Mouse (Mus musculus): Measurements from ENCODE around the gene Insyn1. TPM values are rescaled to one million over a fixed set of nuclear protein-coding genes. Genes with fewer than 3 reads are reported as not detected.

Gene Insyn1
- total RNA-seq, 1 experiment: 5.4 TPM

DNA sequence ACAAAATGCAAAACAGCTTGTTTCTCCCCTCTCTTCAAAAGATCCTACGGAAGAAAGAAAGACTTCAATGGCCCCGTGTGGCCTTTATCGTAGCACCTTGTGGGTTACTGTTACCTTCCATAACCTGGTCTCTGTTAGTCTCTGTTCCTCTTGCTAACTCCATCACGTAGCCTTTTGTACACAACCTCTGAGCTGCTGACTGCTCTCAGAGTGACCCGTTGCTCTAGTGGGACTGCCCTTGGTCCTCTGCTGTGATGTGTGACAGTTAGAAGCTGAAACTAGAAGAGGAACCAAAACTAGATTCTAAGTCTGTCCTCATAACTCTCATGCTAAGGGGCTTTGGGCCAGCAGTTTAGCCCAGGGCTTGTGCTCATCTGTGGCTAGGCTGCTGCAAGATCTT, 22.0 kb downstream of the Insyn1 start:
- TF ChIP-seq ZC3H11A (IDR thresholded peaks at IDR 0.05; ENCODE audit: borderline replicate concordance, low read depth, low read length): no peak
- no peak for TF ChIP-seq CHD2 (IDR thresholded peaks at IDR 0.05; ENCODE audit: low read depth, low read length)
- no peak for TF ChIP-seq HCFC1 (IDR thresholded peaks at IDR 0.05; ENCODE audit: borderline replicate concordance, insufficient read depth, low read length)
- TF ChIP-seq MAFK (IDR thresholded peaks at IDR 0.05; ENCODE audit: insufficient read depth, low read depth, low read length): no peak
- TF ChIP-seq ZNF384 (IDR thresholded peaks at IDR 0.05; ENCODE audit: low read depth, low read length): no peak
- Histone ChIP-seq H3K9me3 (ENCODE audit: control insufficient read depth, insufficient read depth, low read depth, low read length) (no peaks in the 10 kb centered on the region), H3K36me3 (ENCODE audit: control insufficient read depth, insufficient read depth, low read length, poor library complexity, severe bottlenecking) (no peaks in the 10 kb centered on the region), H3K9ac (ENCODE audit: insufficient read depth, low read depth, low read length, poor library complexity, severe bottlenecking) (no peak overlapping the region), H3K4me1 (ENCODE audit: control insufficient read depth in 2 of 2, insufficient read depth in 2 of 2, low read length in 2 of 2, poor library complexity in 1 of 2) (no peaks in the 10 kb centered on the region), H3K4me3 (ENCODE audit: insufficient read depth in 1 of 2, low read depth in 1 of 2, low read length in 2 of 2, poor library complexity in 1 of 2, severe bottlenecking in 1 of 2) (no peak overlapping the region), H3K27ac (ENCODE audit: insufficient read depth, low read depth, low read length, poor library complexity, severe bottlenecking) (no peak overlapping the region)
- in situ Hi-C loops (cut with MboI; ENCODE audit: low sequenced_read_pairs in 2 of 2, unreplicated experiment in 2 of 2): no loop called here
- no peak for DNase-seq (ENCODE audit: low read depth, low spot score)

DNA sequence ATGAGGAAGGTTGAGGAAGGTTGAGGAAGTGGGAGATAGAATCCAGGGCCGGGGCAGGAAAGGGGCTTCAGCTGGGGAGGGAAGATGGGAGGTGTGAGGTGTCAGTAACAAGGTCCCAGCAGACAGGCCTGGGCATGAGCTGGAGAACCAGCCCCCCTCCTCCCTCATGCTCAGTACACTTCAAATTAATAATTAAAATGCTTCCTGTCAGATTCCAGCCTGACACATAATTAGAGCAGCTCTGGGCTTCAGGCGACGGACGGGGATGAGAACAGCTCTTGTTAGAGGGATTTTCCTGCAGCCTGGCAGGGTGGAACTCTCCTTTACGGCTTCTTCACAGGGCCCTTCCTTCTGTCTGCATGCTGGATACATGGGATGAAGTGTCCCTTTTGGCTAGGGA, 25.3 kb downstream of the Insyn1 start:
- Histone ChIP-seq H3K9ac (ENCODE audit: insufficient read depth, low read depth, low read length, poor library complexity, severe bottlenecking) (no peak overlapping the region), H3K4me1 (ENCODE audit: control insufficient read depth in 2 of 2, insufficient read depth in 2 of 2, low read length in 2 of 2, poor library complexity in 1 of 2) (no peaks in the 10 kb centered on the region), H3K36me3 (ENCODE audit: control insufficient read depth, insufficient read depth, low read length, poor library complexity, severe bottlenecking) (no peaks in the 10 kb centered on the region), H3K9me3 (ENCODE audit: control insufficient read depth, insufficient read depth, low read depth, low read length) (no peaks in the 10 kb centered on the region), H3K4me3 (ENCODE audit: insufficient read depth in 1 of 2, low read depth in 1 of 2, low read length in 2 of 2, poor library complexity in 1 of 2, severe bottlenecking in 1 of 2) (no peak overlapping the region), H3K27ac (ENCODE audit: insufficient read depth, low read depth, low read length, poor library complexity, severe bottlenecking) (no peak overlapping the region)
- in situ Hi-C loops (cut with MboI; ENCODE audit: low sequenced_read_pairs in 2 of 2, unreplicated experiment in 2 of 2): no loop called here
- DNase-seq (ENCODE audit: low read depth, low spot score): no peak
- TF ChIP-seq MAFK (IDR thresholded peaks at IDR 0.05; ENCODE audit: insufficient read depth, low read depth, low read length) (no peak), ZC3H11A (IDR thresholded peaks at IDR 0.05; ENCODE audit: borderline replicate concordance, low read depth, low read length) (no peak), ZNF384 (IDR thresholded peaks at IDR 0.05; ENCODE audit: low read depth, low read length) (no peak), CHD2 (IDR thresholded peaks at IDR 0.05; ENCODE audit: low read depth, low read length) (no peak), HCFC1 (IDR thresholded peaks at IDR 0.05; ENCODE audit: borderline replicate concordance, insufficient read depth, low read length) (no peak)

DNA sequence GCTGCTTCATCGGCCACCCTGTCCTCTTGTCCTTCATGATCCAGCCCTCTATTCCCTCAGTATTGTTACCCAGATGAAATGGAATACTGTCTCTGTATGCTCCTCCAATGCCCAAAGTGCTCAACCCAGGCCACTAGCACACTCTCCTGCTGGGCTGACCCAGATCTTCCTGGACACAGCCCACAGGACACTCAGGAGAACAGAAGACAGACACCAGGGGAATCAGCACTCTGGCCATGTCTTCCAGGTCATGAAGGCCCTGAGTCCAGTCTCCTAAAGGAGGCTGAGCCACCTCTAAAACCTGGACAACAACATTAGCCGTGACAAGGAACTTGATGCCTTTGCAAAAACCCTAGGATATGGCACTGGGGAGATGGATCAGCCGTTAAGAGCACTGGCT, 28.1 kb downstream of the Insyn1 start:
- Histone ChIP-seq H3K4me1 (ENCODE audit: control insufficient read depth in 2 of 2, insufficient read depth in 2 of 2, low read length in 2 of 2, poor library complexity in 1 of 2) (no peaks in the 10 kb centered on the region), H3K4me3 (ENCODE audit: insufficient read depth in 1 of 2, low read depth in 1 of 2, low read length in 2 of 2, poor library complexity in 1 of 2, severe bottlenecking in 1 of 2) (no peak overlapping the region), H3K36me3 (ENCODE audit: control insufficient read depth, insufficient read depth, low read length, poor library complexity, severe bottlenecking) (no peaks in the 10 kb centered on the region), H3K9me3 (ENCODE audit: control insufficient read depth, insufficient read depth, low read depth, low read length) (no peaks in the 10 kb centered on the region), H3K9ac (ENCODE audit: insufficient read depth, low read depth, low read length, poor library complexity, severe bottlenecking) (no peak overlapping the region), H3K27ac (ENCODE audit: insufficient read depth, low read depth, low read length, poor library complexity, severe bottlenecking) (no peak overlapping the region)
- TF ChIP-seq CHD2 (IDR thresholded peaks at IDR 0.05; ENCODE audit: low read depth, low read length) (no peak), ZNF384 (IDR thresholded peaks at IDR 0.05; ENCODE audit: low read depth, low read length) (no peak), MAFK (IDR thresholded peaks at IDR 0.05; ENCODE audit: insufficient read depth, low read depth, low read length) (no peak), HCFC1 (IDR thresholded peaks at IDR 0.05; ENCODE audit: borderline replicate concordance, insufficient read depth, low read length) (no peak), ZC3H11A (IDR thresholded peaks at IDR 0.05; ENCODE audit: borderline replicate concordance, low read depth, low read length) (no peak)
- no peak for DNase-seq (ENCODE audit: low read depth, low spot score)
- in situ Hi-C loops (cut with MboI; ENCODE audit: low sequenced_read_pairs in 2 of 2, unreplicated experiment in 2 of 2): no loop called here

DNA sequence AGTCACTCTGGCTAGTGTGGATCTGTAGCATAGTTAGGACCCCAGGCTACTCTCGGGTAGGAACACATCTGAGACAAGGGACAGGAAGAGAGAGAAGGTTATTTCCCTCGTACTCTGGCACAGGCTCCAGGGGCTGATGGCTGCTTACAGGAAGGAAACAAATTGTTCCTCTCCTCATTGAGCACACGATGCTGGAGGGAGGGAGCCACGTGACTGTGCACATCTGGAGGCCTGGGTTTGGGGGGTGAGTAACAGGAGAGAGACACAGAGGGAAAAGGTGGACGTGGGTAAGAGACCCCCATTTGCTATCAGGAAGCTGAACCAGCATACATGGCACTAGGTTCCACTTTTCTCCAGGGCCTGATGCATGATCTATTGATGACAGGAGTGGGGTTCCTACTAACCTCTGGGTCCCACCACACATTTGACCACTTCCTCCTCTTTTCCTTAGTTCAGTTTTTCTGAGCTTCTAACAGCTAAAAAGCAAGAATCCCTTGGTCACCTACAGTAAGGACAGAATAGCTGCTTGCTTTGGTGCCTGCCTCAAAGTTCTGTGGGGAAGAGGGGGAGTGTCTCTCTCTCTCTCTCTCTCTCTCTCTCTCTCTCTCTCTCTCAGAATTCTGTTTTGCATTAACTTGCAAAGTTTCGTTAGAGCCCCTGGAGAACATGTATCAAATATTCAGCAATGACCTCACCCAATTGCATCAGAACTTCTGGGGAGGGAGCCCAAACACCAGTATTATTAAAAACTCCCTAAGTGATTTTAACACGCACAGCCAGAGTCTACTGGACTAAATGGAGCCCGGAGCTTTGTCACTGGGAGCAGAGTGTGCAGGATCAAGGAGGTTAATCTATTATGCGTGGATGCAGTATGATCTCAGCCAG, 29.7 kb downstream of the Insyn1 start:
- Histone ChIP-seq H3K9me3 (ENCODE audit: control insufficient read depth, insufficient read depth, low read depth, low read length) (no peaks in the 10 kb centered on the region), H3K9ac (ENCODE audit: insufficient read depth, low read depth, low read length, poor library complexity, severe bottlenecking) (no peak overlapping the region), H3K36me3 (ENCODE audit: control insufficient read depth, insufficient read depth, low read length, poor library complexity, severe bottlenecking) (no peaks in the 10 kb centered on the region), H3K4me3 (ENCODE audit: insufficient read depth in 1 of 2, low read depth in 1 of 2, low read length in 2 of 2, poor library complexity in 1 of 2, severe bottlenecking in 1 of 2) (no peak overlapping the region), H3K27ac (ENCODE audit: insufficient read depth, low read depth, low read length, poor library complexity, severe bottlenecking) (no peak overlapping the region), H3K4me1 (ENCODE audit: control insufficient read depth in 2 of 2, insufficient read depth in 2 of 2, low read length in 2 of 2, poor library complexity in 1 of 2) (no peaks in the 10 kb centered on the region)
- TF ChIP-seq ZC3H11A (IDR thresholded peaks at IDR 0.05; ENCODE audit: borderline replicate concordance, low read depth, low read length) (no peak), CHD2 (IDR thresholded peaks at IDR 0.05; ENCODE audit: low read depth, low read length) (no peak), ZNF384 (IDR thresholded peaks at IDR 0.05; ENCODE audit: low read depth, low read length) (no peak), HCFC1 (IDR thresholded peaks at IDR 0.05; ENCODE audit: borderline replicate concordance, insufficient read depth, low read length) (no peak)
- in situ Hi-C loops (cut with MboI; ENCODE audit: low sequenced_read_pairs in 2 of 2, unreplicated experiment in 2 of 2): no loop called here
- DNase-seq (ENCODE audit: low read depth, low spot score): no peak

Measured in ES-E14 (cell line).